Mouse (Mus musculus) bone marrow, adult 2 months (tissue): ENCODE measurements around the gene Gm27179. TPM values are rescaled to one million over a fixed set of nuclear protein-coding genes. Genes with fewer than 3 reads are reported as not detected.
"Not testable (repeated sequence)": the region's sequence is repeated elsewhere in the genome, so short reads cannot be mapped to it uniquely, and the experiment has no call there.

ENCODE experiments used
- H3K27ac ChIP-seq: fragments of 200-500 bp; 2 replicates; pipeline ENCODE4 v1.5.1; 2012; ENCODE audit warnings: low read depth, mild to moderate bottlenecking, control low read depth, inconsistent platforms, low read length; ENCODE audit not compliant: control insufficient read depth, poor library complexity, insufficient read depth
- H3K4me1 ChIP-seq: fragments of 200-500 bp; 2 replicates; pipeline ENCODE4 v1.6.1; 2011; ENCODE audit warnings: low read length; ENCODE audit not compliant: control insufficient read depth, insufficient read depth
- H3K4me3 ChIP-seq: fragments of 200-500 bp; replicated peaks from 2 replicates; pipeline ENCODE3; 2011; ENCODE audit warnings: mild to moderate bottlenecking, low read depth, low read length, control low read depth; ENCODE audit not compliant: control insufficient read depth
- WGBS: fragments of 180-500 bp; shearing (Covaris S2); methylation state at CpG from one replicate; pipeline ENCODE4 v1.1.7; 2018; 5-methylcytosine and 5-hydroxymethylcytosine counted together
- polyA plus RNA-seq: library from polyadenylated mRNA; stranded (reverse); fragments of >200 nt; gene quantifications from 2 replicates; pipeline ENCODE4 v1.2.4, GENCODE M21; 2011; ENCODE audit warnings: low replicate concordance; ENCODE audit not compliant: missing spikeins, insufficient read depth, insufficient read length

The Gm27179 gene
- polyA plus RNA-seq, 1 experiment, result not detected

DNA sequence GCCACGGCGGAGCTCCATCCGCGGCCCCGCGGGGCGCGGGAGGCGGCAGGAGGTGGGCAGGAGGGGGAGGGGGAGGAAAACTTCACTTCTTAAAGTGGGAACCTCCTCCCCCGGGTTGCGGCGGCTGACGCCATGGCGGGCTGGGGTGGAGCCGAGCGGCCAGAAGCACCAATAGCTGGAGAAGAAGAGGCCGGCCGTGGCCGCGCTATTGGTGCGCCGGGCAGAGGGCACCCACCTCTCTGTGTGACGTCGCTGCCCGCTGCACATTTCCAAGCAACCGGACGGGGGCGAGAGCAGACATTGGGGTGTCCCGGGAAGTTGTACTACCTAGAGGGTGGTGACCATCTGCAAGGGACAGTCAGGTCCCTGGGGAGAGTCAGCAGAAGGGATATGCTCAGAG, 9.2 kb downstream of the Gm27179 start, which contains the start of gene Gm16867:
Gm16867 (minus strand) TSS at position 189 of the 400 bp plus-strand sequence.
- not testable (repeated sequence) for H3K4me1 ChIP-seq, H3K27ac ChIP-seq, H3K4me3 ChIP-seq
- WGBS, result no CpG with 5 or more reads among the region's 29 CpGs

DNA sequence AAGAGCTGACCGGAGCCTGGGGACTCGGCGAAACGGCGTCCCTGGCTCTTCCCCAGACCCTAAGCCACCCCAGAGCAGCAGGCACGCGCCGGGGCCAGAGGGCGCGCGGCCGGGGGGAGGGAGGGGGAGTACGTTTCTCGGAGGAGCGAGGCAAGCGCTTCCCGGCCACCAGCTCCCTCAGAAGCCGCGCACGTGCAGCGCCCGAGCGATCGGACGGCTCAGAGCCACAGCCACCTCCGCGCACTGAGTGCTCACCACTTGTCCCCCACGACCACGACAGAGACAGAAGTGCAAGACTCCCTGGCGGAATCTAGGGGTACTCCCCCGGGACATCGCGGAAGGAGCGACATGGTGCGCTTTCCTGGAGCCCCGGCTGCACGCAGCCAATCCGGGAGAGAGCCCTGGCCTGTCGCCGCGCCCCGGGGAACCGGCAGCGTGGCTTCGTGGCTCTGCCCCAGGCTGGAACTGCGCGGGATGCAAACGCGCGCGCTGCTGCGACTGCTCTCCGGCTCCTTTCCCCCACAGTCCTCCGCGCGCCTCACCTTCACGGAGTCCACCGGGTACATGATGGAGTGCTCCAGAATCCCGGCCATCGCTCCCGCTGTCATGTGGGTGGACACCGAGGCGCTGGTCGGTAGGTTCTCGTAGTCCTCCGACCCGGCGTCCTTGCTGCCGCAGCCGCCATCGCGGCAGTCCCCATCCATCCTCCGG, 9.8 kb downstream of the Gm27179 start:
- H3K4me3 ChIP-seq, H3K4me1 ChIP-seq, H3K27ac ChIP-seq: not testable (repeated sequence)
- WGBS, result no CpG with 5 or more reads among the region's 73 CpGs

DNA sequence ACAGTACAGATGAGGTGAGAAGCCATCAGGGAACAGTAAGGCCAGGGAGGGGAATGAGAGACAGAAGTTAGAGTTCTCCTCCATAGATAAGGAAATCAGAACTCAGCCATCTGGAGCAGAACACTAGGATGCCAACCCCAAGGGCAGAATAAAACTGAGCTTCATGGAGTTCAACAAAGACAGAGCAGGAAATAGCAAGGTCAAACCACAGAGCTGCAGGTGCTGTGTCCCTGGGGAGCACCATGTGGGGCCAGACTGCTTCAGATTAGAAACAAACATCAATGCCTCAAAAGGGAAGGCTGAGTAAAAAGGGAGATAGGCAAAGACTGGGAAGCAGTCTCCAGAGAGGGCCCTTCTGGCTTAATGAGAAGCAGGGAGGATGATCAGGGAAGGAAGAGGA, 16.1 kb downstream of the Gm27179 start:
- not testable (repeated sequence) for H3K27ac ChIP-seq, H3K4me1 ChIP-seq, H3K4me3 ChIP-seq

DNA sequence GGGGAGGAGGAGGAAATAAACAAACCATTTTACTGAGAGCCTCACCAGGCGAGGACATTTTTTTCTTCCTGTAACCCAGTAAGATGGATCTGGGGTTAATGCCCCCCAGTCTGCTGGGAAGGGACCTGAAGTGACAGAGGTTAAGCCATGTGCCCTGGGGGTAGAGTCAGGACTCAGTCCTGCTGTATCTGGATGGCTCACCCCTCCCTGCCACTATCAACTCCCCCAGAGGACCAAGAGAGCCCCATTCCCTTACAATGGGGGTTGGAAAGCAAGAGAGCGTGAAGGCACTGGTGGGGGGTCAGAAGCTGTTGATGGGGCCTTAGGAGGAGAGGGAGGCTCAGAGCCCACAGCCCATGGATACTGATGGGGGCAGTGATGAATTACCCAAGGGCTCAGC, 17.4 kb downstream of the Gm27179 start:
- H3K4me1 ChIP-seq, H3K27ac ChIP-seq, H3K4me3 ChIP-seq: not testable (repeated sequence)
- no CpG with 5 or more reads among the region's 2 CpGs for WGBS

DNA sequence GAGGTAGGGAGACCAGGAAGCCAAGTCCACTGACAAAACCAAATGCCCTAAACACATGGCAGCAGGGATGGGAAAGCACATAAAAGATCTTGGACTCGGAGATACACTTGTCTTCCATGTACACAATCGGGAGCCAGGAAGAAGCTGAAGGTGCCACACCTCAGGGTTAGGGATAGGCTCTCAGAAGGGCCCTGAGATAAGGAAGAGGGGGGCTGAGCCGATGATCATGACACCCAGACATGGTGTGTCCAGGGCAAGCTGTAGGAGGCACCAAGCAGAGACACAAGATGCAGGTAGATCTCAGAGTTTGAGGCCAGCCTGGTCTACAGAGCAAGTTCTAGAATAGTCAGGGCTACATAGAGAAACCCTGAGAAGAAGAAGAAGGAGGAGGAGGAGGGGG, 17.8 kb downstream of the Gm27179 start:
- WGBS, result no CpG with 5 or more reads among the region's 3 CpGs
- not testable (repeated sequence) for H3K27ac ChIP-seq, H3K4me3 ChIP-seq, H3K4me1 ChIP-seq

DNA sequence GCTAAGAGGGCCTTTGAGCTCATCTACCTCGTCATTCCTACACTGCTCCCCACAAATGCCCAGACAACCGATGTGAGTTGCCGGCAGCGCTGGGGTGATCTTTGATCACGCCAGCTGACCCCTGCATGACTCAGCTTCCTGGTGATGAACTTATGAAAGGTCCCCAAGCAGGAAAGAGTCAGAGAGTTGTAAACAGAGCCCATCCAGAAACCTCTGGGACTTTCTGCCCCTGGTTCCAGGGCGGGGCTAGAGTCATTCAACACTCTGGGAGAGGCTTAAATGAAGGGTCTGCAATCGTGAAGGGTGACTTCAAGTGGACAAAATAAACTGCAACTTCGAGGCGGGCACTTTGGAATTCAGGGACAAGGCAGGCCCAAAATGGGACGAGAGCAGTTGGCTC, 24.3 kb downstream of the Gm27179 start:
- H3K4me1 ChIP-seq, H3K4me3 ChIP-seq, H3K27ac ChIP-seq: not testable (repeated sequence)
- no CpG with 5 or more reads among the region's 10 CpGs for WGBS

DNA sequence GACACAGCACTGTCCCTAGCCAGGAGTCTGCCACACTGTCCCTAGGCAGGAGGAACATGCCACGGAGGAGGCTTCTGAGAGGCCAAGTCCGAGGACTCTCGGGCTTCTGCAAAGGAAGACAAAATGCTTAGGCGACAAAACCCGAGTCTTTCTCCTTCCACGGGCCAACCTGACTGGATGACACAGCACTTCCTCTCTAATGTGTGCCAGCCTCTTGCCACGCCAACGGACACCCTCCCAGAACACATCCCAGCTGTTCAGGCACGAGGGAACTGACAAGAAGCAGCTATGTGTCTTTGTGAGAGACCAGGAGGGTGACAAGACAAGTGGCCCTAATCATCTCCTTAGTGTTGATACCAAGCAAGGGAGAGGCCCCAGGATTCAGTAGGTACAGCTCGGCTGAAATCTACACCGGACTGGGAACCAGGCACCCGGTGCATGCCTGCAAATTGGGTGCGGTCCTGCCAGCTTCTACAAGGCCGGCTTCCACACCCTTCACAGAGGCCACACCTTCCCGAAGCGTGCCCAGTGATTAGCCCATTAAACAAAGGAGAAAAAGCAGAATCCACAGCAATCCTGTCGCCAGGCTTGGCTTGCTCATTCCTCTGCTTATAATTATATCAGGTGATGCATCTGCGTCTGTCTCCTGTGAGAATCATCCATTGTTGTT, 26.7 kb downstream of the Gm27179 start:
- not testable (repeated sequence) for H3K4me3 ChIP-seq, H3K27ac ChIP-seq, H3K4me1 ChIP-seq
- no CpG with 5 or more reads among the region's 18 CpGs for WGBS

DNA sequence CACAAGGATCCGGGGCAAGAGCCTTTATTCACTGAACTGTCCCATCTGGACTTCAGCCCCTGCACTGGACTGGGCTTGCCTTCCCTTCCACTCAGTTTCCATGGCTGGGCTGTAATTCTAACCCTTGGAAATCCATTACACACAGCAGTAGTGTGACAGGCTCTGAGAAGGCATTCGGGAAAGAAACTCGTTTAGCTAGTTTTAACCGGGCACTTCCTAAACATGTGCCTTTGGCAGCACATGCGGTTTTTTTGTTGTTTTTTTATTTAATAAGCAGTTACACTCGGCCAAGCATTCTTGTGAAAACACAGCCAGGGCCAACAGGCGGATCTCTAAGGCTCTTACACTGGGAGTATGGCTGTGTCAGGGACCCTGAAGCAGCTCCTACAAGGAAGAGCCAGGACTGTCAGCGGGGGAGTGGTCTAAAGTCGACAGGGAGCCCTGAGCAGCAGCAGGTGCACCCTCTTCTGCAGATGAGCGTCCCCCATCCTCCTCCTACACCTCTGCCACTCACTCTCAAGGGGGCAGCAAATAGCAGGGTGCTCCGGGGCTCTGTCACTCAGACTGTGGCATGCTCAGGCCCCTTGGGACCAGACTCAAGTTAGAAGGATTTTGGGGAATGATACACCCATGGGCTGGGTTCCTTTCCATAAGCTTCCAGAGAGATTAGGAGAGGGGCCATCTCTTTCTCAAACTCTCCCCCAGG, 38.3 kb downstream of the Gm27179 start:
- not testable (repeated sequence) for H3K4me1 ChIP-seq, H3K27ac ChIP-seq, H3K4me3 ChIP-seq
- no CpG with 5 or more reads among the region's 11 CpGs for WGBS

DNA sequence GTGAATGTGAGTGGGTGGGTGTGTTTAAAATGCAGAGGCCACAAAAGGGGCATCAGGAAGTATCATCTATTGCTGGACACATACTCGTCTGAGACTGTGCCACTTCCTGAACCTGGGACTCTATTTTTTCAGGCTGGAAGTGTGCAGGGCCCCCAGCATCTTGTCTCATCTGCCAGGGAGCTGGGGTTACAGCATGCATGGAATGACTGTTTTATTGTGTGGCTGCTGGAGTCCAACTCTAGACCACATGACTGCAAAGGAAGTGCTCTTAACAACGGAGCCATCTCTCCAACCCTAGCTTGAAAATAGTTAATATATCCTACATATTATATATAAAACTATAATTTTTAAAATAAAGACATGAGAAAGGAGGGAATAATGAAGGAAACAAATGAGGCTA, 39.0 kb downstream of the Gm27179 start:
- no CpG with 5 or more reads among the region's 2 CpGs for WGBS
- H3K4me1 ChIP-seq, H3K4me3 ChIP-seq, H3K27ac ChIP-seq: not testable (repeated sequence)

DNA sequence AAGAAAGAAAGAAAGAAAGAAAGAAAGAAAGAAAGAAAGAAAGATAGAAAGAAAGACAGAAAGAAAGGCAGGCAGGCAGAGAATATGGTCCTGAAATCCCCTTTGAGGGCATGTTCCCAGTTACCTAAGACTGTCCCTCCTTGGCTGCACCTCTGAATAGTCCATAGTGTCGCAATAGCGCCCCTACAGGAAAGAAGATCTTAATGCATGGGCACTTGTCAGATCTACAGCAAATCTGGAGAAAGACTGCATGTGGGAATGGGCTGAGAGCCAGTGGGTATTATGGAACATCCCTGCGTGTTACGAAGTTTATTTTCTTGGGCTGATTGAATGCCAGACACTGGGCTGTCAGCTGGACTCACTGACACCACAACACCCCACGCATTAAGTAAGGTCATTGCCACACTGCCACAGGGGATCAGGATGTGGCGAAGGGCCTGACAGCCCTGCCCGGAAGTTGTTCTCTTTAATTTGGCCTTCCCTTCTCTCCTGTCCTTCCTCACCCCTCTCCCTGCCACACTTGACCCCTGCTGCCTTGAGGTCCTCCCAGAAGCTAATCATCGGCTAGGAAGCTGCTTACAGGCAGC, 42.1 kb downstream of the Gm27179 start:
- not testable (repeated sequence) for H3K4me1 ChIP-seq, H3K4me3 ChIP-seq, H3K27ac ChIP-seq
- no CpG with 5 or more reads among the region's 8 CpGs for WGBS

DNA sequence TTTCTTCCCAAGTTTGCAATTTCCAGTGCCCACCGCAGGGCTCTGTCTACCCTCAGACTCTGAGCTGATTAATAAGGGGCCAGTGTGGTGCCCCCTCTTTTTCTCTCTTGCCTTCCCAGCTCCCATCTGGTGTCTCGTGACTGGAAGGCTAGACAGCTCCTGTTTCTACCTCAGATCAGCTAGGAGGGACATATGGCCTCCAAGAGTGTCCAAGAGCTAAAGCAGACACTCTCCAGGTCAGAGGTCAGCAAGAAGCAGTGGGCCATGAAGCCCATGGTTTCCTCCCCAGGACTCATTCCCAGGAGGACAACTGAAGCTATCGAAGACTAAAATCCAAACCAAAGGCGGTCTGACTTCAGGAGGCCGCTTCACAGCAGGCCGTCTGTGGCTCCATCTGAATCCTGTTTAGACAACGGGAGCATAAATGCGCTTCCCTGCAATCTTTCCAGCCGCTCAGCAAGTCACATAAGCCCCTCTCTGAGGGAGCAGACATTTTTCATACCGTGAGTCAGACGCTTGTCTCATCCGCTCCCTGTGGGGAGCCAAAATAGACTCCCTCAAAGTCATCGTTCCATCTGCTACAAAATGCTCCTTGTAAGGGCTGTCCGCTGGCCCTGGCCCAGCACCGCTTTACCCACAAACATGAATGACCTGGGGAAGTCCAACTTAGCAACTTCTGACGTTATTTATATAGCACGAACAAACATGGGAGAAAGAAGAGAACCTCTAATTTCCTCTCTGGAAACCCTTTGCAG, 44.6 kb downstream of the Gm27179 start:
- H3K4me1 ChIP-seq, H3K4me3 ChIP-seq, H3K27ac ChIP-seq: not testable (repeated sequence)
- WGBS, result no CpG with 5 or more reads among the region's 17 CpGs

DNA sequence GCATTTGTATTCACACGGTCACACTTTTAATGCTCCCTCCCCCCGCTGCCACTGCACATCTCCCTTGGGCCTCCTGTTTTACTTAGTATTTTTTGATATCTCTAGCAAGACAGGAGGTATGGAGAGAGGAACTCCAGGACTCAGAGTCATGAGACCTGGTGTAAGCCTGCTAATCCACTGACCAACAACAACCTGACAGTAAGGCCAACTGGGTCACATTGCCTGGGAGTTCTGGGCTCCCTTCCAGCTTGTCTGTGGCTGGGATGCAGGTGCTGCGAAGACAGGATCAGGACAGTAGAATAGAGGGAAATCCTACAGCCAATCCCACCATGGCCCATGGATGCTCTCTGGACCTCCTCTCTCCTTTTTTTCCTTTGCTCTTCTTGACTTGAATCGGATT, 47.9 kb downstream of the Gm27179 start:
- no CpG with 5 or more reads among the region's 4 CpGs for WGBS
- not testable (repeated sequence) for H3K27ac ChIP-seq, H3K4me3 ChIP-seq, H3K4me1 ChIP-seq
